7 mouse cellular contexts compared by ENCODE assay signal in the genomic region with DNA sequence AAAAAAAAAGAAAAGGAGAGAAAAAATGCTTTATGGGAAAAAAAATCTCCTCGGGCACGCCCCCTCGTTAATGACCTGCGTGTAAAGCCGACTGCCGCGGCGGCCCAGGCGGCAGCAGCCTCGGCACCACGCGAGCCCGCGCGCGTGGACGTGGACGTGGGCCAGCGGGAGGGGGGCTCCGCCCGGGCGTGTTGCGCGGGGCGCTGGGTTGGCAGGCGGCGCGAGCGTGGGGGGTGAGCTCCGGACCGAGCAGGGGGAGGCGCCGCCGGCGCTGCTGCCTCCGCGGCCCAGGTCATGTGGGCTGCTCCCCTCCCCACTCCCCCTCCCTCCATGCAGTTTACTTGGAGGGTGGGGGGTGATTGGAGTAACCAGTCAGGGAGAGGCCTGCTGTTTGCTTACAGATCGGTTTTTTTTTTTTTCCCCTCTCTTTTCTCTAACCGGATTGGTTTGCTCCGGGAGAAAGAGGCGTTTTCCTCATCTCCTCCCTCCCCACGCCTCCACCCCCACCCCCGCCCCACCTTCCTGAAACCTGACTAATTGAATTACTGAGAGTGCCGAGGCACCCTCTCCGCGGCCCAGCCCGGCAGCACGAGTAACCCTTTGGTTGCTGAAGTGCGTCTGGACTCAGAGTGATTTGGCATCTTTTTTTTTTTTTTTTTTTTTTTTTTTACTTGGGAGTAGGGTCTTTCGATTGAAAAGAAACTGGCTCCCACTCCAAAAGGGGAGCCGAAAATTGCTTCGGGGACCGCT. TPM values are rescaled to one million over a fixed set of nuclear protein-coding genes. Genes with fewer than 3 reads are reported as not detected.
A peak's percentile ranks its signal among the peaks of the same experiment; 100 is the strongest.
DNase-seq lines count a peak whose midpoint lies in the region; ATAC-seq lines count a peak whose summit lies in the region.

No protein-coding gene starts in this region.

- peak overlapping the region; percentile 84 for H3K27ac ChIP-seq in intestine, embryonic 16.5 days (ENCODE audit: low read length)
- H3K27ac ChIP-seq in midbrain, embryonic 11.5 days (ENCODE audit: low read depth, low read length): peak overlapping the region; percentile 92

- peak; percentile 92 for DNase-seq in adrenal gland, postnatal 14 days
- peak; percentile 86 for DNase-seq in embryo, embryonic 11.5 days (ENCODE audit: low read depth, low spot score)
- DNase-seq in gastrocnemius, postnatal 4 days (ENCODE audit: low spot score in 2 of 2): peak; percentile 57 to 74
- DNase-seq in left cerebral cortex, postnatal 4 days: peak; percentile 91
- DNase-seq in midbrain, embryonic 11.5 days (ENCODE audit: low spot score, missing footprints): peak; percentile 97
- peak; percentile 19 to 47 for DNase-seq in spleen, postnatal 10 days (ENCODE audit: low spot score in 2 of 2)

- H3K4me2 ChIP-seq in intestine, embryonic 16.5 days (ENCODE audit: low read depth, low read length): peak overlapping the region; percentile 92
- peak overlapping the region; percentile 96 for H3K4me2 ChIP-seq in midbrain, embryonic 11.5 days

- H3K9me3 ChIP-seq in intestine, embryonic 16.5 days (ENCODE audit: control insufficient read depth, low read length): no peaks in the 10 kb centered on the region
- no peaks in the 10 kb centered on the region for H3K9me3 ChIP-seq in midbrain, embryonic 11.5 days (ENCODE audit: control insufficient read depth, low read length)

- no peaks in the 10 kb centered on the region for H3K27me3 ChIP-seq in intestine, embryonic 16.5 days (replicated peaks; ENCODE audit: control insufficient read depth, insufficient read depth, low read length)
- H3K27me3 ChIP-seq in midbrain, embryonic 11.5 days (ENCODE audit: control insufficient read depth, insufficient read depth, low read length): no peaks in the 10 kb centered on the region; the same call in 1 of the 2 replicates

- 0 out of 2 replicates have a peak, but pooled peaks cover 6% of the 10 kb centered on the region for H3K4me1 ChIP-seq in intestine, embryonic 16.5 days (ENCODE audit: control insufficient read depth, insufficient read depth, low read length)
- peaks cover 12% of the 10 kb centered on the region; the same call in 1 of the 2 replicates for H3K4me1 ChIP-seq in midbrain, embryonic 11.5 days (ENCODE audit: control insufficient read depth, insufficient read depth, low read length)

- under 1% methylated on average over 53 of the region's 53 CpGs for WGBS in intestine, embryonic 16.5 days
- WGBS in midbrain, embryonic 11.5 days: under 1% methylated on average over 43 of the region's 53 CpGs

- H3K4me3 ChIP-seq in intestine, embryonic 16.5 days (ENCODE audit: low read length): peak overlapping the region; percentile 81
- H3K4me3 ChIP-seq in midbrain, embryonic 11.5 days (ENCODE audit: low read depth, low read length): peak overlapping the region; percentile 88

- peak overlapping the region; percentile 84 for H3K9ac ChIP-seq in intestine, embryonic 16.5 days (ENCODE audit: low read depth, low read length)
- peak overlapping the region; percentile 96 for H3K9ac ChIP-seq in midbrain, embryonic 11.5 days (ENCODE audit: low read length)

- intact Hi-C loops in left cerebral cortex, postnatal 4 days (cut with DNase I): loop anchor here (5.0 to 10.0 kb wide), 2 partner anchors 228 to 326 kb away; no protein-coding TSS in a partner anchor

- peak; percentile 88 for ATAC-seq in intestine, embryonic 16.5 days
- peak; percentile 87 for ATAC-seq in midbrain, embryonic 11.5 days (ENCODE audit: low FRiP score)

- no peaks in the 10 kb centered on the region for H3K36me3 ChIP-seq in intestine, embryonic 16.5 days (ENCODE audit: control insufficient read depth, insufficient read depth, low read length)
- no peaks in the 10 kb centered on the region for H3K36me3 ChIP-seq in midbrain, embryonic 11.5 days (ENCODE audit: control insufficient read depth, insufficient read depth, low read length)

RNA-seq across cellular contexts. Expression of a gene that starts 1.8 kb away (rescaled TPM):
- total RNA-seq in adrenal gland, postnatal 14 days (2021): 25.2 and 27.8 TPM in 2 replicates
- total RNA-seq in gastrocnemius, postnatal 4 days (2021): 1 to 10 TPM; 6.2 to 8.4 TPM
- polyA plus RNA-seq in intestine, embryonic 16.5 days (2015; fragmentation: Nextera tagmentation; extraction: Ambion mirVana): 20.2 TPM in 2 replicates
- 10 to 100 TPM; 43.8 to 49.4 TPM for total RNA-seq in left cerebral cortex, postnatal 4 days (2021)
- polyA plus RNA-seq in midbrain, embryonic 11.5 days (2014; fragmentation: Nextera tagmentation; extraction: Ambion mirVana): 72.5 and 80.5 TPM in 2 replicates

Comparison
In these comparisons a context has a peak if more than half of its experiments do, and no peak if none do; other contexts are left out.
1. Peak in every context shown above with its lines: DNase-seq, ATAC-seq, H3K4me3 ChIP-seq and H3K27ac ChIP-seq.
2. DNase-seq: peak in every context shown above with its lines; median percentile 97 in midbrain, embryonic 11.5 days; 92 in adrenal gland, postnatal 14 days; 91 in left cerebral cortex, postnatal 4 days; 86 in embryo, embryonic 11.5 days; 66 in gastrocnemius, postnatal 4 days; 33 in spleen, postnatal 10 days.